Mouse (Mus musculus) heart, adult 18-20 months (tissue): ENCODE results near the gene C730034F03Rik. TPM values are rescaled to one million over a fixed set of nuclear protein-coding genes. Genes with fewer than 3 reads are reported as not detected.
A peak's percentile ranks its signal among the peaks of the same experiment; 100 is the strongest.

Source experiments
- DNase-seq, 2 experiments: peaks; one replicate each; pipeline ENCODE4 v3.0.0; 2021 to 2022; ENCODE audit warnings: mixed read lengths in 1 of 2
- total RNA-seq, 2 experiments: library from RNA; stranded (reverse); gene quantifications; 2 replicates each; pipeline ENCODE4 v1.2.3; 2021

Gene C730034F03Rik
- total RNA-seq, 2 experiments from 2014 or later, result 1.3 to 1.6 TPM

GRCm38 (mm10) chr15:89432946-89433345 lies 3.6 kb downstream of the C730034F03Rik start:
- DNase-seq, result no peak

GRCm38 (mm10) chr15:89434136-89434535 lies 4.7 kb downstream of the C730034F03Rik start:
- DNase-seq, result no peak

- no peak for DNase-seq
Observed at GRCm38 (mm10) chr15:89435878-89436277, 6.5 kb downstream of the C730034F03Rik start.

- DNase-seq, result no peak
Observed at GRCm38 (mm10) chr15:89442486-89443070, 13.2 kb downstream of the C730034F03Rik start.

GRCm38 (mm10) chr15:89452906-89453864 lies 23.8 kb downstream of the C730034F03Rik start:
- DNase-seq, result peak in 1 of 2 experiments; percentile 80

GRCm38 (mm10) chr15:89453865-89454478 lies 24.6 kb downstream of the C730034F03Rik start, which contains the start of gene Mapk8ip2:
Mapk8ip2 (plus strand) TSS chr15:89453913.
- no peak for DNase-seq

- no peak for DNase-seq
Observed at GRCm38 (mm10) chr15:89454857-89455256, 25.5 kb downstream of the C730034F03Rik start.

- DNase-seq, result no peak
Observed at GRCm38 (mm10) chr15:89455642-89456041, 26.3 kb downstream of the C730034F03Rik start.

- DNase-seq, result no peak
Observed at GRCm38 (mm10) chr15:89458942-89459341, 29.6 kb downstream of the C730034F03Rik start.

- no peak for DNase-seq
Observed at GRCm38 (mm10) chr15:89459821-89460220, 30.4 kb downstream of the C730034F03Rik start.

- no peak for DNase-seq
Observed at GRCm38 (mm10) chr15:89460298-89460697, 30.9 kb downstream of the C730034F03Rik start.

GRCm38 (mm10) chr15:89461321-89461720 lies 31.9 kb downstream of the C730034F03Rik start:
- DNase-seq, result no peak

- no peak for DNase-seq
Observed at GRCm38 (mm10) chr15:89462176-89462575, 32.8 kb downstream of the C730034F03Rik start.

- DNase-seq, result peak; percentile 36 to 42
Observed at GRCm38 (mm10) chr15:89463334-89464235, 34.2 kb downstream of the C730034F03Rik start.

GRCm38 (mm10) chr15:89465052-89465451 lies 35.7 kb downstream of the C730034F03Rik start:
- no peak for DNase-seq

GRCm38 (mm10) chr15:89468577-89468976 lies 39.2 kb downstream of the C730034F03Rik start:
- peak in 1 of 2 experiments; percentile 33 for DNase-seq

GRCm38 (mm10) chr15:89471476-89471875 lies 42.1 kb downstream of the C730034F03Rik start:
- DNase-seq, result no peak

GRCm38 (mm10) chr15:89473370-89473769 lies 44.0 kb downstream of the C730034F03Rik start:
- DNase-seq, result peak in 1 of 2 experiments; percentile 10

GRCm38 (mm10) chr15:89473921-89474320 lies 44.5 kb downstream of the C730034F03Rik start:
- no peak for DNase-seq

- peak in 1 of 2 experiments; percentile 13 for DNase-seq
Observed at GRCm38 (mm10) chr15:89474596-89475292, 45.4 kb downstream of the C730034F03Rik start.

GRCm38 (mm10) chr15:89475293-89475600 lies 45.9 kb downstream of the C730034F03Rik start:
- DNase-seq, result no peak
